Mouse (Mus musculus) liver, adult 2 months (tissue): Measurements from ENCODE around the gene Fosl1.

Experiments
- CTCF ChIP-seq: fragments of 200-500 bp; IDR thresholded peaks from 2 replicates; pipeline ENCODE4 v1.5.1; 2011; ENCODE audit warnings: low read depth, low read length, control low read depth
- POLR2A ChIP-seq: fragments of 200-500 bp; IDR thresholded peaks from 2 replicates; pipeline ENCODE4 v1.6.1; 2011; ENCODE audit warnings: low read length, control low read depth; ENCODE audit not compliant: insufficient read depth; ENCODE audit errors: extremely low read depth

DNA sequence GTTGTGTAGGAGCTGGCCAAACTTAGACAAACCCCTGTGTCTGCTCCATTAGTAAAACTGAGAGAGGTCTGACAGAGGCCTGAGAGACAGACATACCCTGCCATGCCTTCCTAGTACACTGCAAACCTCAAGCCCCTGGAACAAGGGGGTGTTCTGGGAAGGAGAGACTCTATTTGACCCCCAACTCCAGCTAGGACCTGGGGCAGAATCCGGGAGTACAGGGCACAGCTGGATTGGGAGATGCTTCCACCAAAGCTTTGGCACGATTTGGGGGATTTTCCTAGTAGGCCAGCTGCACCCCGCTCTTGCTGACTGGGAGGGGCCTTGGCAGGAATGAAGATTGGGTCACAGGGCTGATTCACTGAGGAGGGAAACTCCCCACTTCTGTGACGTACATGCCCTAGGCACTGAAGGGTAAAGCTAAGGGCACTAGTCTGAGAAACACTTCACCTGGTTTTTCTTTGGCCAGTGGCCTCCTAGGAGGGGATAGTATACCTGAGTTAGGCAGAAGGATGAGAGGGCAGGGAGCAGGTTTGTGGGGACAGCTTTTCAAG is 15.4 kb upstream of the Fosl1 start:
- no peak for TF ChIP-seq CTCF
- no peak for TF ChIP-seq POLR2A
